Mouse (Mus musculus) cortical plate, adult 2 months (tissue): Measurements from ENCODE around the gene Hoxc9. TPM values are rescaled to one million over a fixed set of nuclear protein-coding genes. Genes with fewer than 3 reads are reported as not detected.

ENCODE experiments used
- H3K27ac ChIP-seq: fragments of 200-500 bp; 2 replicates; pipeline ENCODE4 v1.5.1; 2012; ENCODE audit warnings: low read length, control low read depth, inconsistent platforms; ENCODE audit not compliant: insufficient read depth
- H3K4me1 ChIP-seq: fragments of 200-500 bp; 2 replicates; pipeline ENCODE4 v1.6.1; 2011; ENCODE audit warnings: low read length; ENCODE audit not compliant: control insufficient read depth, insufficient read depth
- H3K4me3 ChIP-seq: fragments of 200-500 bp; 2 replicates; pipeline ENCODE4 v1.5.1; 2011; ENCODE audit warnings: mild to moderate bottlenecking, low read length, control low read depth; ENCODE audit not compliant: insufficient read depth
- CTCF ChIP-seq: fragments of 200-500 bp; IDR thresholded peaks from 2 replicates; pipeline ENCODE4 v1.5.1; 2011; ENCODE audit warnings: mild to moderate bottlenecking, control low read depth, low read length; ENCODE audit not compliant: insufficient read depth; ENCODE audit errors: extremely low read depth
- POLR2A ChIP-seq: fragments of 200-500 bp; IDR thresholded peaks from 2 replicates; pipeline ENCODE4 v1.6.1; 2011; ENCODE audit warnings: mild to moderate bottlenecking, low read length, control low read depth; ENCODE audit not compliant: insufficient read depth; ENCODE audit errors: extremely low read depth
- polyA plus RNA-seq: library from polyadenylated mRNA; depleted of rRNA; stranded (reverse); fragments of >200 nt; gene quantifications from 2 replicates; pipeline ENCODE4 v1.2.3, GENCODE M21; 2012

Hoxc9 gene
- polyA plus RNA-seq, 1 experiment: not detected

- no peak for TF ChIP-seq POLR2A
- TF ChIP-seq CTCF: peak; percentile 92
- H3K4me3 ChIP-seq: no peak overlapping the region
- H3K4me1 ChIP-seq: no peaks in the 10 kb centered on the region
- H3K27ac ChIP-seq: no peak overlapping the region
Observed at GRCm38 (mm10) chr15:102987124-102987833, 11.0 kb downstream of the Hoxc9 start.

- TF ChIP-seq CTCF: no peak
- TF ChIP-seq POLR2A: no peak
- Histone ChIP-seq H3K27ac (no peak overlapping the region), H3K4me3 (no peak overlapping the region), H3K4me1 (no peaks in the 10 kb centered on the region)
Observed at GRCm38 (mm10) chr15:102988078-102988477, 11.8 kb downstream of the Hoxc9 start.

GRCm38 (mm10) chr15:102990461-102991397 lies 14.5 kb downstream of the Hoxc9 start, which contains the start of gene Hoxc8:
Gene Hoxc8, plus strand, starts transcription at chr15:102990607.
- no peak within 1 kb of the TSS for H3K27ac ChIP-seq
- no peaks in the 10 kb centered on the region for H3K4me1 ChIP-seq
- H3K4me3 ChIP-seq: no peak within 1 kb of the TSS
- TF ChIP-seq CTCF: no peak
- TF ChIP-seq POLR2A: no peak

- no peak overlapping the region for H3K27ac ChIP-seq
- H3K4me3 ChIP-seq: no peak overlapping the region
- TF ChIP-seq POLR2A (no peak), CTCF (no peak)
- H3K4me1 ChIP-seq: no peaks in the 10 kb centered on the region
Observed at GRCm38 (mm10) chr15:102991782-102992181, 15.5 kb downstream of the Hoxc9 start.

GRCm38 (mm10) chr15:102992206-102992605 lies 16.0 kb downstream of the Hoxc9 start:
- H3K4me3 ChIP-seq: no peak overlapping the region
- no peaks in the 10 kb centered on the region for H3K4me1 ChIP-seq
- no peak overlapping the region for H3K27ac ChIP-seq
- no peak for TF ChIP-seq POLR2A
- no peak for TF ChIP-seq CTCF

GRCm38 (mm10) chr15:102992863-102993262 lies 16.6 kb downstream of the Hoxc9 start:
- no peak overlapping the region for H3K27ac ChIP-seq
- H3K4me3 ChIP-seq: no peak overlapping the region
- TF ChIP-seq CTCF: no peak
- no peak for TF ChIP-seq POLR2A
- no peaks in the 10 kb centered on the region for H3K4me1 ChIP-seq

GRCm38 (mm10) chr15:102996548-102996947 lies 20.3 kb downstream of the Hoxc9 start:
- no peaks in the 10 kb centered on the region for H3K4me1 ChIP-seq
- H3K4me3 ChIP-seq: no peak overlapping the region
- TF ChIP-seq POLR2A: no peak
- no peak for TF ChIP-seq CTCF
- no peak overlapping the region for H3K27ac ChIP-seq

GRCm38 (mm10) chr15:102997431-102997830 lies 21.2 kb downstream of the Hoxc9 start:
- no peak for TF ChIP-seq POLR2A
- no peak for TF ChIP-seq CTCF
- Histone ChIP-seq H3K4me3 (no peak overlapping the region), H3K27ac (no peak overlapping the region), H3K4me1 (no peaks in the 10 kb centered on the region)

GRCm38 (mm10) chr15:102997939-102998355 lies 21.7 kb downstream of the Hoxc9 start, which contains the start of gene Hoxc6:
Gene Hoxc6, plus strand, starts transcription at chr15:102998257.
- Histone ChIP-seq H3K4me1 (no peaks in the 10 kb centered on the region), H3K27ac (no peak within 1 kb of the TSS), H3K4me3 (0 out of 2 replicates have a peak within 1 kb of the TSS, but pooled peaks have one; percentile 13)
- TF ChIP-seq POLR2A (no peak), CTCF (no peak)

GRCm38 (mm10) chr15:102998608-102999182 lies 22.5 kb downstream of the Hoxc9 start:
- TF ChIP-seq POLR2A (no peak), CTCF (no peak)
- Histone ChIP-seq H3K4me1 (no peaks in the 10 kb centered on the region), H3K27ac (no peak overlapping the region), H3K4me3 (0 out of 2 replicates have a peak overlapping the region, but pooled peaks have one; percentile 13)
